Mouse (Mus musculus) lung, adult 2 months (tissue): Measurements from ENCODE around the gene Sdf2.

Experiments used
- CTCF ChIP-seq: fragments of 200-500 bp; IDR thresholded peaks from 2 replicates; pipeline ENCODE4 v1.5.1; 2011; ENCODE audit warnings: mild to moderate bottlenecking, low read length, control low read depth; ENCODE audit not compliant: insufficient read depth
- POLR2A ChIP-seq: fragments of 200-500 bp; IDR thresholded peaks from 2 replicates; pipeline ENCODE4 v1.6.1; 2011; ENCODE audit warnings: low read depth, mild to moderate bottlenecking, control low read depth, low read length, borderline replicate concordance; ENCODE audit errors: extremely low read depth

DNA sequence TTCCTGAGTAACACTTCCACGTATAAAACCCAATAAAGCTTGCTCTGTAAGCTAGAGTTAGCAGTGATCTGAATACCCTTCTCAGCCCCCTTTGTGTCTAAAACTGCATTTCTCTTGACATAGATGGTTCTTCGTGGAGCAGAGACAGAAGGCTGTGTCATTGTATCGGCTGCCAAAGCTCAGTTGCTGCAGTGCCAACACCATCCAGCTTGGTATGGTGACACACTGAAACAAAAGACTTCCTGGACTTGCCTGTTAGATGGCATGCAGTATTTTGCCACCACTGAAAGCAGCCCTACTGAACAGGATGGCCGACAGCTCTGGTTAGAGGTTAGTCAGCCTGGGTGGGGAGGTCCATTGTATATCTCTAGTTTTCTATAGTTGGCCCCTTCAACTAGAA, 34.0 kb downstream of the Sdf2 start:
- no peak for TF ChIP-seq POLR2A
- no peak for TF ChIP-seq CTCF
